Mouse (Mus musculus) embryonic facial prominence, embryonic 10.5 days (tissue): ENCODE results near the gene Atxn2. TPM values are rescaled to one million over a fixed set of nuclear protein-coding genes. Genes with fewer than 3 reads are reported as not detected.
"Not testable (repeated sequence)": the region's sequence is repeated elsewhere in the genome, so short reads cannot be mapped to it uniquely, and the experiment has no call there.

ENCODE experiments used
- DNase-seq: peaks from one replicate; pipeline ENCODE4 v3.0.0-alpha.2; 2017; ENCODE audit warnings: low spot score
- H3K27ac ChIP-seq: fragments of 300-500 bp; sonication (generic); replicated peaks from 2 replicates; pipeline ENCODE4 v1.5.1; 2016; ENCODE audit warnings: mild to moderate bottlenecking
- H3K27me3 ChIP-seq: fragments of 300-500 bp; sonication (generic); replicated peaks from 2 replicates; pipeline ENCODE4 v1.6.1; 2016; ENCODE audit warnings: low read depth, mild to moderate bottlenecking; ENCODE audit not compliant: poor library complexity, severe bottlenecking
- H3K36me3 ChIP-seq: fragments of 300-500 bp; sonication (generic); replicated peaks from 2 replicates; pipeline ENCODE4 v1.6.1; 2016; ENCODE audit warnings: mild to moderate bottlenecking, moderate library complexity
- H3K4me1 ChIP-seq: fragments of 300-500 bp; sonication (generic); 2 replicates; pipeline ENCODE4 v1.6.1; 2016
- H3K4me3 ChIP-seq: fragments of 300-500 bp; sonication (generic); 2 replicates; pipeline ENCODE4 v1.5.1; 2016; ENCODE audit warnings: mild to moderate bottlenecking, moderate library complexity
- H3K9me3 ChIP-seq: fragments of 300-500 bp; sonication (generic); 2 replicates; pipeline ENCODE4 v1.6.1; 2016; ENCODE audit warnings: mild to moderate bottlenecking
- WGBS: fragments of 180-500 bp; shearing (Covaris S2); methylation state at CpG from one replicate; pipeline ENCODE4 v1.1.7; 2016; 5-methylcytosine and 5-hydroxymethylcytosine counted together
- polyA plus RNA-seq: library from polyadenylated mRNA; unstranded; fragments of >200 nt; fragmentation: Nextera tagmentation; extraction: Ambion mirVana; gene quantifications from 2 replicates; pipeline ENCODE4 v1.2.1, GENCODE M21; 2016

The Atxn2 gene
- polyA plus RNA-seq, 1 experiment from 2014 or later, result 44.9 TPM

- WGBS, result 94% methylated on average over 4 of the region's 4 CpGs
- not testable (repeated sequence) for H3K4me3 ChIP-seq, H3K4me1 ChIP-seq, DNase-seq, H3K27ac ChIP-seq, H3K9me3 ChIP-seq, H3K27me3 ChIP-seq
- peaks cover 71% of the 10 kb centered on the region for H3K36me3 ChIP-seq
Observed at GRCm38 (mm10) chr5:121747884-121748594, 36.9 kb downstream of the Atxn2 start.

GRCm38 (mm10) chr5:121749633-121750032 lies 38.5 kb downstream of the Atxn2 start:
- Histone ChIP-seq H3K4me1 (peaks cover 3% of the 10 kb centered on the region; the same call in 1 of the 2 replicates), H3K4me3 (no peak overlapping the region), H3K27me3 (no peaks in the 10 kb centered on the region), H3K9me3 (no peaks in the 10 kb centered on the region), H3K36me3 (peaks cover 81% of the 10 kb centered on the region), H3K27ac (no peak overlapping the region)
- 97% methylated on average over 2 of the region's 2 CpGs for WGBS
- DNase-seq, result no peak

- Histone ChIP-seq H3K27ac (no peak overlapping the region), H3K9me3 (no peaks in the 10 kb centered on the region), H3K4me3 (no peak overlapping the region), H3K27me3 (no peaks in the 10 kb centered on the region), H3K4me1 (no peaks in the 10 kb centered on the region), H3K36me3 (peaks cover 96% of the 10 kb centered on the region)
- peak; percentile 10 for DNase-seq
- WGBS, result 68% methylated on average over 2 of the region's 2 CpGs
Observed at GRCm38 (mm10) chr5:121757900-121758299, 46.8 kb downstream of the Atxn2 start.

- peaks cover 96% of the 10 kb centered on the region for H3K36me3 ChIP-seq
- WGBS, result 91% methylated on average over 4 of the region's 4 CpGs
Observed at GRCm38 (mm10) chr5:121758341-121758740, 47.2 kb downstream of the Atxn2 start.

GRCm38 (mm10) chr5:121759921-121760320 lies 48.8 kb downstream of the Atxn2 start:
- WGBS, result 94% methylated on average over 4 of the region's 4 CpGs
- no peak for DNase-seq

More at GRCm38 (mm10) chr5:121758341-121758740, 47.2 kb downstream of the Atxn2 start:
- no peaks in the 10 kb centered on the region for H3K4me1 ChIP-seq
- no peak for DNase-seq
- no peaks in the 10 kb centered on the region for H3K27me3 ChIP-seq
- no peak overlapping the region for H3K27ac ChIP-seq
- H3K4me3 ChIP-seq, result no peak overlapping the region
- no peaks in the 10 kb centered on the region for H3K9me3 ChIP-seq

GRCm38 (mm10) chr5:121761459-121761858 lies 50.3 kb downstream of the Atxn2 start:
- no peak for DNase-seq
- peaks cover 92% of the 10 kb centered on the region for H3K36me3 ChIP-seq
- H3K4me1 ChIP-seq, result no peaks in the 10 kb centered on the region
- 75% methylated on average over 7 of the region's 7 CpGs for WGBS
- no peaks in the 10 kb centered on the region for H3K27me3 ChIP-seq
- H3K4me3 ChIP-seq, result no peak overlapping the region
- H3K9me3 ChIP-seq, result no peaks in the 10 kb centered on the region
- no peak overlapping the region for H3K27ac ChIP-seq

More at GRCm38 (mm10) chr5:121759921-121760320, 48.8 kb downstream of the Atxn2 start:
- no peak overlapping the region for H3K27ac ChIP-seq
- H3K4me1 ChIP-seq, result no peaks in the 10 kb centered on the region
- no peaks in the 10 kb centered on the region for H3K9me3 ChIP-seq
- no peaks in the 10 kb centered on the region for H3K27me3 ChIP-seq
- no peak overlapping the region for H3K4me3 ChIP-seq
- peaks cover 93% of the 10 kb centered on the region for H3K36me3 ChIP-seq

- peaks cover 86% of the 10 kb centered on the region for H3K36me3 ChIP-seq
- no peak for DNase-seq
- H3K9me3 ChIP-seq, result no peaks in the 10 kb centered on the region
- H3K27me3 ChIP-seq, result no peaks in the 10 kb centered on the region
- no peak overlapping the region for H3K27ac ChIP-seq
- H3K4me1 ChIP-seq, result no peaks in the 10 kb centered on the region
- WGBS, result 93% methylated on average over 6 of the region's 6 CpGs
- H3K4me3 ChIP-seq, result no peak overlapping the region
Observed at GRCm38 (mm10) chr5:121762949-121763348, 51.8 kb downstream of the Atxn2 start.

- H3K9me3 ChIP-seq, result no peaks in the 10 kb centered on the region
- H3K36me3 ChIP-seq, result peaks cover 73% of the 10 kb centered on the region
- no peak for DNase-seq
- H3K27ac ChIP-seq, result no peak overlapping the region
- WGBS, result 94% methylated on average over 2 of the region's 2 CpGs
- H3K27me3 ChIP-seq, result no peaks in the 10 kb centered on the region
- no peak overlapping the region for H3K4me3 ChIP-seq
- peaks cover 7% of the 10 kb centered on the region; the same call in 1 of the 2 replicates for H3K4me1 ChIP-seq
Observed at GRCm38 (mm10) chr5:121765020-121765419, 53.9 kb downstream of the Atxn2 start.

GRCm38 (mm10) chr5:121766038-121766773 lies 55.1 kb downstream of the Atxn2 start:
- Histone ChIP-seq H3K27ac (no peak overlapping the region), H3K4me3 (no peak overlapping the region), H3K4me1 (peaks cover 7% of the 10 kb centered on the region; the same call in 1 of the 2 replicates), H3K36me3 (peaks cover 63% of the 10 kb centered on the region), H3K9me3 (no peaks in the 10 kb centered on the region), H3K27me3 (no peaks in the 10 kb centered on the region)
- 95% methylated on average over 4 of the region's 4 CpGs for WGBS
- DNase-seq, result no peak

- 86% methylated on average over 2 of the region's 2 CpGs for WGBS
- H3K36me3 ChIP-seq, result peaks cover 63% of the 10 kb centered on the region
- DNase-seq, result no peak
Observed at GRCm38 (mm10) chr5:121767564-121767963, 56.4 kb downstream of the Atxn2 start.

GRCm38 (mm10) chr5:121769827-121770226 lies 58.7 kb downstream of the Atxn2 start:
- Histone ChIP-seq H3K27me3 (no peaks in the 10 kb centered on the region), H3K4me1 (peaks cover 7% of the 10 kb centered on the region; the same call in 1 of the 2 replicates), H3K36me3 (peaks cover 68% of the 10 kb centered on the region), H3K4me3 (no peak overlapping the region), H3K27ac (no peak overlapping the region), H3K9me3 (no peaks in the 10 kb centered on the region)
- 89% methylated on average over 7 of the region's 7 CpGs for WGBS
- DNase-seq, result no peak

More at GRCm38 (mm10) chr5:121767564-121767963, 56.4 kb downstream of the Atxn2 start:
- Histone ChIP-seq H3K9me3 (no peaks in the 10 kb centered on the region), H3K27me3 (no peaks in the 10 kb centered on the region), H3K4me1 (peaks cover 7% of the 10 kb centered on the region; the same call in 1 of the 2 replicates), H3K4me3 (no peak overlapping the region), H3K27ac (no peak overlapping the region)

GRCm38 (mm10) chr5:121771611-121772010 lies 60.5 kb downstream of the Atxn2 start:
- Histone ChIP-seq H3K27me3 (no peaks in the 10 kb centered on the region), H3K9me3 (no peaks in the 10 kb centered on the region), H3K36me3 (peaks cover 70% of the 10 kb centered on the region), H3K4me1 (peaks cover 7% of the 10 kb centered on the region; the same call in 1 of the 2 replicates), H3K4me3 (no peak overlapping the region), H3K27ac (no peak overlapping the region)
- no peak for DNase-seq
- WGBS, result 91% methylated on average over 3 of the region's 3 CpGs
